Mouse (Mus musculus): ENCODE data around the gene Epop.
"Not testable (repeated sequence)": the region's sequence is repeated elsewhere in the genome, so short reads cannot be mapped to it uniquely, and the experiment has no call there.

Gene Epop

DNA sequence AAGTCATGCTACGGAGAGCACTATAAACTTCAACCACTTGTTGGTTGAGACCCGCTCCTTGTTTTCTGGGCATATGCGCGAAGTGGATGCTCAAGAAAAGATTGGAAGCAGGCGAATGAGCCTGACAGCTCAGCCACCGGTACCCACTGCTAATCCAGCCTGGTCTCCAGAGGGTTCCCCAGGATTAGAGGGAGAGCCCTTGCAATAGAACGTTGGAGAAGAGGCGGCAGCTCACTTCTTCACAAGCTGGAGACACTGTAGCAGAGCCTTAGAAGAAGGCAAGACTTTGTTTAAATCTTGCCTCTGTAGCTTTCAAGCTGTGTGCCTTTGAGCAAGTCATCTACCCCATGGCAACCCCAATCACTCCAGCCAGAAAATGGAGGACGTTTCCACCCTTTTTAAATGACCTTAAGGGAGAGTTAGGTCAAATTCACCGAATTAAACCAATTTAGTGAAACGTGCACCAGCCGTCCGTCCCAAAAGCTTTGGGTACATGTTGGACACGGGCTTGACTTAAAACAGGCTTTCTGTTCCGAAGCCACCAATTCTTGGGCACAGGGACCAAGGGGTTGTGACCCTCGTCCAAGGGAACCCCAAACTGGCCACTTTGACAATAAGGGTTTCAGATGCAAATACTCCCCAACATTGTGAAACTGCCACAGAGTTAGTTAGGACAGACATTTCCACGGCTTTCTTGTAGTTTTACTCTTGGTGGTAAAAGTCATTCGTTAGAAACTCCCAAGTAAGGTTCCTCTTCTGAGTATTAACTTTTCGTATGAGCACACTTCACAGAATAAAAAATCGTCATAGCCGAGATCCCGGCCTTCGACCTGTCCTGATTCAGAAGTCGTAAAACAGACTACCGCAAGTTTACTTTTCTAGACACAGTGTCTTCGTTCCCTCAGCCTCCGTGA is 31.5 kb upstream of the Epop start:
- no peak for DNase-seq

DNA sequence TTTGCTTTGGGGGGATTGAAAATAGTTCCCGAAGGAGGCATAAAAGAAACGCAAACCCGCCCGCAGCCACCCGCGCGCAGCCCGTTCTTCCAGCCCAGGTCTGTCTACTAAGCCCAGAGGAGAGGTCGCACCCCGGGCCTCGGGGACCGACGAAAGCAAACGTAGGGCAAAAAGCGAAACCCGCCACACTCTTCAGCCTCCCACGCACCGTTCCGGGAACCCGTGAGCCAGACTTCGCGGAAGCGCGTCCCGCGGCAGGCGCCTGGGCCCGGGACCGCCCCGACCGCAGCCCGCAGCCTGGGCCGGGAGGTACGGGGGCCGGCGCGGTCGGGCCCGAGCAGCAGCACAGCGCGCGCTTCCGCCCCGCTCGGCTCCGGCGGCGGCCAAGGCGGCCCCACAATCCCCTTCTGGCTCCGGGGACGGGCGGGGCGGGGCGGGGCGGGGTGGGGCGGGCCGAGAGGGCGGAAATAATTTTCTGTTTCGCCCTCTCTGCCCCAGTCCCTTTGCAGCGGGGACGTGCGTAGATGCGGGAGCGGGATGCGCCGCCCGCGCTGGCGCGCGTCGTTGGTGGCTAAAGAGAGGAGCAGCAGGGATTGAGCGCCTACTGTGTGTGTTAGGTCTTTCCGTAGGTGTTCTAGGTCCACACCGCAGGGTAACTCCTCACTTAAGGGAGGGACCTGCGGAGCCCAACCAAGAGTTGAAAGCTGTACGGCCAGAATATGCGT is 30.6 kb upstream of the Epop start:
- peak; percentile 82 to 89 for DNase-seq

DNA sequence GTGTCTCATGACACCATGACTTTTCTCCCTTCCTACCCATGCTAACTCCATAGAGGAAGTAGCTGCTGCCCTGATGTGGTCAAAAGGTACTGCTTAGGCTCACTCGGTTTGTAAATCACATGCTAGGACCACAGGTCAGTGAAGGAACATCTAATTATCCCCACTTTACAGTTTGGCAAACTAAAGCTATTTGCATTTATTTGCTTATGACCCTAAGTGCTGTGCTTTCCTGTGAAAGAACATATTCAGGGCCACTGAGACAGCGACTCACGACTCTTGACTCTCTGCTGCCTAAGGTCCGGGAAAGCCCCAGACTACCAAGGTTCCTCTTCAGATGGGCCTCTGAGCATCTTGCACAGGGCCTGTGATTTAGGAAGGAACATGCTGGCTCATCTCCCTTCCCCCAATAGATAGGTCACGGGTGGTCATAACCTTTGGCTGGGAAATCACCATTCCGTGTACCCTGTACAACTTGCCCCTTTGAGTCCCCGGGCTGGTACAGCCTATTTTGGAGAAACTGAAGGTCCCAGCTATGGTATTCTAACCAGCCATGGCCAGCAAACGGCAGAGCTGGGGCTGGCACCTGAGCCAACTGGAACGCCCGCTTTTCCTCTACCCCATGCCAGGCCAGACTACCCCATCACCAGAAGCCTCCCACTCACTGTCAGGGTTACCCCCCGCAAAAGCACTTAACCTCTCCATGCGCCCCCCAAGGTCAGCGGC is 29.9 kb upstream of the Epop start:
- DNase-seq, result peak in 1 of 2 experiments; percentile 56

DNA sequence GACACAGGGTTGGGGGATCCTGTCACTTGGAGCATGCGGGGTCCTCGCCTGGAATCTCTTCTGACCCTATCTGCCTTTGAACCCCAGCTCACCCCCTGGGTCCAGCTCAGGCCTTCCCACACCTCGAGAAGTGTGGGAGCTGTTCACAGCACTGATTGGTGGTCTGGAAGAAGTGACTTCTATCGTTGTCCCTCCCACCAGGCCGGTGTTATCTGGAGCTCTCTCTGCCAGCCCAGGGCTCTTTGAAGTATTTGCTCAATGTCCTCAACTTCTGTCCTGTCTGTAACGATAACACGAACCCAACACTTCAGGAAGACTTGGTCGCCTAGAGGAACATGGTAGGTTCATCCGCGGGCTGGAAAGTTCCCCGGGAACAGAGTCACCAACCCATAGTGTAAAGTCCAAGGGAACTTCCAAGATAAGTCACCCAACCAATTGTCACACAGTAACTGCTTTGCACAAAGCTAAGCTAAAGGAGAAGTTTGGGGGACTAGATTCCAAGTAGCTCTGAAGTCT is 29.3 kb upstream of the Epop start:
- DNase-seq, result no peak

DNA sequence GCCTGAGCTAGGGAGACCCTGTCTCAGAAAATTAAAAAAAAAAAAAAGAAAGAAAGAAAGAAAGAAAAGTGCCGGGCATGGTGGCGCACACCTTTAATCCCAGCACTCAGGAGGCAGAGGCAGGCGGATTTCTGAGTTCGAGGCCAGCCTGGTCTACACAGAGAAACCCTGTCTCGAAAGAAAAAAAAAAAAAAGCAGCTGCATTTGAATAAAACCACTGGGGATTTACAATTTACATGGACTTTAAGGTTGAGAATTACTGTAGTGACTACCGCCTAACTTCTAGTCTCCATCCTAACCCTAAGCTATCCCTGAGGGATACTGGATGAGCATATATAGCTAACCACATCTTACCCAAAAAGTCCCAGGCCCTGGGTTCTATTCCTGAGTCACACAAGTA is 28.5 kb upstream of the Epop start:
- DNase-seq, result not testable (repeated sequence)

DNA sequence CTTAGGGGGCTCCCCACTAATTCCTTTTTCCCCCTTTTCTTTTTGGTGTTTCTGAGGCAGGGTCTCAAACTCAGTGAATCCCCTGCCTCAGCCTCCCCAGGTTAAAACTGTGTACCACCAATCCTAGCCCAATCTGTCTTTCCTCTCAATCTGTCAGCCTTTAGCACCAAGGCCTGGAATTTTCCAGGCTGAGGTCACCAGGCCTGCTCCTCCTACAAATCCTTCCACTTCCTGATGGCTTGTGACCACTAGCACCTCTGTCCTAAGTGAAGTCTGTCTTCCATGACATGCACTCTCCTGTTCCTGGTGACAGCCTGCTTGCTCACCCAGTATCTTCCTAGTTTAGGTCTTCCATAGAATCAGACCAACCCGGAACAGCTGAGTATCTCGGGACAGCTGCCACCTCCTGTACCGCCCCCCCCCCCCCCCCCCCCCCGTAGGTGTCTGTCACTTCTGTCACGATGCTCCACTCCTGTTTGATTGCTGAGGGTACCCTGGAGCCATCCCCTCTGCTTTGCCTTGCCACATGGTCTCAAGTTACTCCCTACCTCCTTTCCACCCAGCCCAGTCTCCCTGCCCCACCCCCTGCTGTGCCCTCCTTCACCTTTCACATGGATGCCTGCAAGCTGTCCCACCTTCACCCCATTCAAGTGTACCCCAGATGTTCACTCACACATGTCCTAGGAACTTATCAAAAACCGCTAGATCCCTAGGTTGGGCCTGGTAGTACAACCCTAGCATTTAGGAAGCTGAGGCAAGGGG is 27.9 kb upstream of the Epop start:
- no peak for DNase-seq

DNA sequence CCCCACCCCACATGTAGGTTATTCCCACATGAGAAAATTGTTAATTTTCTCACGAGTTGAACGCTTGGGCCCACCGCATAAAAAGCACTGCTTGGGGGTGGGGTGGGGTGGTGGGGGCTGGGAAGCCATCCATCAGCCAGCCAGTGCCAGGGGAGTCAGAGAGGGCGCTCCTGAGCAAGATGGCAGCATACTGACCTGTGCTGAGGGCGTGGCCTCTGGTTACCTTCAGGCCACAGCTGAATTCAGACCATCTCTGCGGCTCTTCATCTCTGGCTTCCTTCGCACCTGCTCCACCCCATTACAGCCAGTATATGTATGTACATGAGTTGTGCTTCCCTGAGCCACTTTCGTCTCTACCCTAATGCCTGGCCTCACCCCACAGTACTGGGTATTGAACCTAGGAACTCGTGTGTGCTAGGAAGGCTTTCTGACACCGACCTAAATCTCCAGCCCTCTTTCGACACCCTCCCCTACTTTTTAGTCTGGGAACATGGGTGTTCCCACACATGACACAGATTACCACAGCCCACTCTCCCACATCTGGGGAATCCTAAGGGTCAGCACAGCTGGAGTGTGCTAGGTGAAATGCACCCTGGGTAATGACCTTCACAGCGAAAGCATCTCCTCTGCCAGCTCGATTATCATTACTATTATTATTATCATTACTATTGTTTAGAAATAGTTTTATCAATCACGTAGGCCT is 26.9 kb upstream of the Epop start:
- no peak for DNase-seq

DNA sequence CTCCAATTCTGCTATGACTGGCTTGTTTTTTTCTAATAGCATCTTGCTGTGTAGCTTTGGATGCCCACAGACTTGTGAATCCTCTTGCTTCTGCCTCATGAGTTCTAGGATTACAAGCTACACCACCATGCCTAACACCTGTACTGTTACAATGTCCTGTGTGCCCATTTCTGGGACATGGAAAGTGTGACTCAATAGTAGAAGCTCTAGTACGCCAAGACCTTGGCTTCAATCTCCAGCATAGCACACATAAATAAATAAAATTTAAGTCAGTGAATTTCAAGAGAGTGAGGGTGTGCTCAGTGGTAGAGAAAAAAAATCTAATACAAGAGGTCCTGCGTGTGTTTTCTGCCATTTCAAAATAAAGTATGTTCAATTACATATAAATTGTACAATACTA is 24.7 kb upstream of the Epop start:
- DNase-seq, result no peak

DNA sequence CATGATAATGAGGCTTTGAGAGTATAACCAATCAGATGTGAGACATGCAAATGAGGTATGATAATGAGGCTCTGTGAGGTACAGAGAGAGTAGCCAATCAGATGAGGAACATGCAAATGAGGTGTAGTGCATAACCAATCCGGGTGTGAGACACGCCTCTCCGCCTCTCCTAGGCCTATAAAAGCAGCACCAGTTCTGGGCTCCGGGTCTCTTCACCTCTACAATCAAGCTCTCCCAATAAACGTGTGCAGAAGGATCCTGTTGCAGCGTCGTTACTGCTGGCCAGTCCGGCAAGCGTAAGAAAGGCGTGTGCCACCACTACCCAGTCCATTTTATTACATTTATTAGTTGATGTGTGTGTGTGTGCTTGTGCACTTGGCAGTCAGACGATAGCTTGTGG is 23.9 kb upstream of the Epop start:
- DNase-seq, result peak in 1 of 2 experiments; percentile 31

DNA sequence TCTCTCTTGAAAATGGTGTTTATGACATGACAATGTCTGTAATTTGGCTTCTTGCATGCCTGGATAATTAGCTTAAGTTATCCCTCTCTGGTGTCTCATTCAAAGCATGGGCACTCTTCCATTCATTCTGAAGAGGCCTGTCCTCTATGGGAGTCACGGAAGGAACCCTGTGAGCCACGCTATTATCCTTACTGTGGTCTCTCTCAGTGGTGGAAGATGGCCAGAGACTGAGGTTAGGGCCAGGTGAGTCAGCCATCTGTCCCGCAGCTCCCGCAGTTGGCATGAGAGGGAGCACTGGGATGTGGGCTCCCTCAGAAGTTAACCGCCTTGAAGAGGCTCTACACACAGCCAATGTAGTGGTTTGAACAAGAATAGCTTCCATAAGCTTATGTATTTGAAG is 20.8 kb upstream of the Epop start:
- no peak for DNase-seq

DNA sequence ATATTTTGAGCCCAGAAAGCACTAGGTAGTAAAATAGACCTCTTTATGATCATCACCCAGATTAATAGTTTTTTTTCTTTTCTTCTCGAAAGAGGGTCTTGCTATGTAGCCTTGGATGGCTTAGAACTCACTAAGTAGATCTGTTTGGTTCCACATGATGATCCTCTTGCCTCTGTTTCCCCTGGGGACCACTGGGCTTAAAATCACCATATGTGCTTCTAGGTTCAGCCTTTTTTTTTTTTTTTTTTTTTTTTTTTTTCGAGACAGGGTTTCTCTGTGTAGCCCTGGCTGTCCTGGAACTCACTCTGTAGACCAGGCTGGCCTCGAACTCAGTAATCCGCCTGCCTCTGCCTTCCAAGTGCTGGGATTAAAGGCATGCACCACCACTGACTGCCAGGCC is 19.0 kb upstream of the Epop start:
- not testable (repeated sequence) for DNase-seq

DNA sequence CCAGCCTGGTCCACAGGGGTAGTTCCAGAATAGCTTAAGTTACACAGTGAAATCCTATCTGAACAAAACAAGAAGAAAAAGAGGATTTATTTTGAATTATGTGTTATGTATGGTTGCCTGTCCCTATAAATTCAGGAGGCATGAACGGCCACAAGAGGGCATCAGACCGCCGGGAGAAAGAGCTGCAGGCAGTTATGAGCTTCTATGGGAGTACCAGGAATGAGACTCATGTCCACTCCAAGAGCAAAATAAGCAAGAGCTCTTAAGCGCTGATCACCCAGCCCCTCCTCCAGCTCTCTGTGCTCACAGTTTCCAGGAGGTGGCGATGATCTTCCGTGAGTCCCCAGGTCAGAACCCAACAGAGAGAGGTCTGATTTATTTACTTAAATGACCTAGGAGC is 15.3 kb upstream of the Epop start:
- DNase-seq, result peak; percentile 86 to 87

DNA sequence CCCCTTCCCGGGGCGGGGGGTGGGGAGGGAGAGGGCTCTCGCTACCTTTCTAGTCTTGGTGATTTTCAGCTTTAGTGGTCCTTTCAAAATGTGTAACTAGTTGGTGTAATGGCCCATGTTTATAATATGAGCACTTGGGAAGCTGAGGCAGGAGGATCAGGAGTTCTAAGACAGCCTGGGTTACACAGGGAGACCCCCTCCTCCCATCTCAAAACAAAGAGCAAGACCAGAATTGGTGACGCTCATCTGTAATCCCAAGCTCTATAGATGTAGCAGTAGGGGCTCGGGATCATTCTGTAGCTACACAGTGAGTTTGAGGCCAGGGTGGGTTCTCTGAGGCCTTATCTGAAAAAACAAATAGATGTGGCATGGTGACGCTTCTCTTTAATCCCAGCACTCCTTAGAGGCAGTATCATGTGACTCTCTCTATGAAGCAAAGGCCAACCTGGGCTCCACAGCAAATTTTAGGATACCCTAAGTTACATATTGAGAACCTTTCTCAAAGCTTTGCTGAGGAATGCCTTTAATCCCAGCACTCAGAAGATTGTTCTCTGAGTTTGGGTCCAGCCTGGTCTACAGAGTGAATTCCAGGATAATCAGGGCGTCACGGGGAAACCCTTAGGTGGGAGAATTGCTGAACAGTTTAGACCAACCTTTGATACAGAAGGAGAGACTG is 14.0 kb upstream of the Epop start:
- DNase-seq, result no peak

DNA sequence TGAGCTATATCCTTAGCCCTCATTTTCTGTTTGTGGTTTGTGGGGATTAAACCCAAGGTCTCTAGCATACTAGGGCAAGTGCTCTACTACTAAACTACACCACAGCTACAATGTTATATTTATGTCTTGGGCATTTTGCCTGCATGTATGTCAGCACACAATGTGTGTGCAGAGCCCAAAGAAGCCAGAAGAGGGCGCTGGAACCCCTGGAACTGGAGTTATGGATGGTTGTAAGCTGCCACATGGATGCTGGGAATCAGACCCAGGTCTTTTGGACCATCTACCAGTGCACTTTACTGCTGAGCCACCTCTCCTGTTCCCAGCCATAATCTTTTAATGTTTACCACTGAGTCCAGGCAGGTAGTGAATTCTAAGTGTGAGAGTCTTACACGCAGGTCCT is 13.2 kb upstream of the Epop start:
- DNase-seq, result no peak

DNA sequence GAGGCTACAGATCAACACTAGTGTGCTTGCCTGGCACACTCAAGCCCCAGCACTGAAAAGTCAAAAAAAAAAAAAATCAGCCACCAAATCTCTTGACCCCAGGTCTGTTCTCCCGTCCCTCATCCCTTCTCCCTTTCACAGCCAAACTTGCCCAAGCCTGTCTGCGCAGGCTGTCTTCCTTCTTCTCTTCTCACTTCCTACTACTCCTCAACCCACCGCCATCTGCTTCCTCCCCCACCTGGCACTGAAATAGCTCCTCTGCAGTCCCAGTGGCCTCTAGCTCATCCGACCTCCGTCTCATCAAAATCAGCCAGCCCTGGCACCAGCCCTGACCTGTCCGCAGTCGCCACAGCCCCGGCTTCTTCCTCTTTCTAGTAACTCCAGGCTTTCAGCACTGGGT is 12.2 kb upstream of the Epop start:
- DNase-seq, result no peak

DNA sequence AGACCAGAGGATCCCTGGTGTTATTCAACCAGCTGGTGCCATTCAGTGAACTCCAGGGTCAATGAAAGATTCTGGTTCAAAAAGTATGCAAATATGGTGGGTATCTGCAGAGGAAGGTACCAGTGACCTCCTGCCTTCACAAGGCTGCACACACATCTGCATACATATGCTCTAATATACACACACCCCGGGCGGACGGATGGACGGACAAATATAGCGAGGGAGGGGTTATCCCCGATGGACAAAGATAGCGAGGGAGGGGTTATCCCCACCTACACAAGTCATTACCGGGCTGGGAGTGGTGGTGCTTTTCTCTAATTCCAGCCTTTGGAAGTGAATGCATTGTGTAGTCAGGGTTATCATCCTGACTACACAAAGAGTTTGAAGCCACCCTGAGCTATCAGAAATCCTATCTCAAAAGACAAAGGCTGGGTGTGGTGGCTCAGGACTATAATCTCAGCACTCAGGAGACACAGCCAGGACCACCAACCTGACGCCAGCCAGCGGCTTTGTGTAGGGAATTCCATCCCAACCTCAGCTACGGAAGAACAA is 6.0 kb upstream of the Epop start:
- DNase-seq, result no peak

DNA sequence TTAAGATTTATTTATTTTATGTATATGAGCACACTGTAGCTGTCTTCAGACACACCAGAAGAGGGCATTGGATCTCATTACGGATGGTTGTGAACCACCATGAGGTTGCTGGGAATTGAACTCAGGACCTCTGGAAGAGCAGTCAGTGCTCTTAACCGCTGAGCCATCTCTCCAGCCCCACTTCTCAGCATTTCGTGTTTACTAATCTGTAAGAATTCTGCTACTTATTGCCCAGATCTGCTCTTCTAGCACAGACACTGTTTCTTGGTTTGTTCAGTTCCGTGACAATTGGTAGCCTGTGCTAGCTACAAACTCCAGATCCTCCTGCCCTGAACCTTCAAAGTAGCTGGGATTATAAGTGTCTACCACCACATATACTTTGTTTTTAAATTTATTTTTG is 2.9 kb upstream of the Epop start:
- not testable (repeated sequence) for DNase-seq

DNA sequence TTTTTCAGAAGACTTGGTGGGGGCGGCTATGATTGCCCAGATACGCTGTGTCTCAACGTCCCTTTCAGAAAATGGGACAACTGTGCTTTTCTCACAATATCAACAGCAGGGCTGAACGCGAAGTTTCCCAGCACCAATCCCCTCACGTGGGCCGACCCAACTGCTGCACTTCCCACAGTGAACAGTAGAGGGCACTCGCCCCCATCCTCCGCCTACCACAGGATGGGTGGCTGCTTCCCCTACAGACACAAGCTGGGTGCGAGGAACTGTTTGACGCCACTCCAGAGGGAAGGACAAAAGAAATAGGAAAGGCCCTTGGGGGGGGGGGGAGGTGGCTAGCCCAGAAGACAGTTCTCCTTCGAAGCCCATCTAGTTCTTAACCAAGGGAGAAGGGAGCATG is 2.4 kb upstream of the Epop start:
- DNase-seq, result peak; percentile 90

DNA sequence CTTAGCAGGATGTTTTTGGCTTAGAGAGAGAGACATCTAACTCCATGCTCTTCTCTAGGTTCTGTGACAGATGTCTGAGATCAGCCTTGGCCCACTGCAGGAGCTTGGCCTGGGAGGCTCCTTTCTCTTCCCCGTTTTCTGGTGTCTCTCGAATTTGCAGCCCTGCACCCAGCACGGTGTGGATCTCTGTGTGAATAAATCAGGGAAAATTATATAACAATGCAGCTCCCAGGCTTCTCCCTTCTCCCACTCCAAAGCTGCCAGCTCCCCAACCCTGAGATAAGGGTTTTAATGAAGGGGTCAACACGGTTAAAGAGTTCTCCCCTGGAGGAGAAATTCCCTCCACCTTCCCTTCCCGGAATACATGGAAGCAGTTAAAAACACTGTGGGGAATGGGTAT is 2.0 kb upstream of the Epop start:
- no peak for DNase-seq

DNA sequence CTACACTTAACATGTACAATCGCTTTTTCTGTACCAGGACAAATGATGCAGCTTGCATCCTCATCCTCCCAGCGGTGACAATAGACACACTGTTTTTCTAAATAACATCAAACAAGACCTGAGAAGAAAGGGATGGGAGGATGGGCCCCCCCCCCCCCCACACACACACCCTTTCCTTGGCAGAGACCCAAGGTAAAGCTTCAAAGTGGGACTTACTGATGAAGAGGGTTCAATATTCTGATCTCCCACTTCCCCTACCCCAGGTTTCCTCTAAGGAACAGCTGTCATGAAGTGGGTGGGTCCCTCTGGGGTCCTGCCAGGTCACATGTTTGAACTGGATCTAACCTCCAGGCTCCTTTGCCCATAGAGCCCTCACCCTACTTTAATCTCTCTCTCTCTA is 1.5 kb upstream of the Epop start:
- no peak for DNase-seq

Measured in kidney, postnatal 4 days (tissue).